Mouse (Mus musculus) 3134 (cell line): ENCODE measurements at regions not wholly inside any gene's neighbourhood (a gene's known extent, or its start where the extent isn't known, plus 50 kb on each side); places are given as distances from the start of the nearest gene placed in this dataset.

Experiments used
- DNase-seq: peaks from one replicate; pipeline ENCODE4 v3.0.0-alpha.2; 2011; ENCODE audit warnings: low spot score; ENCODE audit not compliant: insufficient read length; ENCODE audit errors: extremely low read depth

- DNase-seq, result no peak
These were observed 539.2 kb upstream of the Mpdz start for GRCm38 (mm10) chr4:81981811-81982210.

GRCm38 (mm10) chr4:81970472-81970871, 527.9 kb upstream of the Mpdz start:
- DNase-seq, result peak; percentile 93

- peak; percentile 26 for DNase-seq
These were observed 527.1 kb upstream of the Mpdz start for GRCm38 (mm10) chr4:81969621-81970115.

- no peak for DNase-seq
These were observed 523.5 kb upstream of the Mpdz start for GRCm38 (mm10) chr4:81966054-81966623.

GRCm38 (mm10) chr4:81963112-81963511, 520.5 kb upstream of the Mpdz start:
- no peak for DNase-seq

GRCm38 (mm10) chr4:81962586-81962985, 520.0 kb upstream of the Mpdz start:
- no peak for DNase-seq

- DNase-seq, result no peak
These were observed 518.2 kb upstream of the Mpdz start for GRCm38 (mm10) chr4:81960552-81961534.

- no peak for DNase-seq
These were observed 514.5 kb upstream of the Mpdz start for GRCm38 (mm10) chr4:81956926-81957694.

- DNase-seq, result peak; percentile 21
These were observed 510.4 kb upstream of the Mpdz start for GRCm38 (mm10) chr4:81953023-81953422.

- DNase-seq, result no peak
These were observed 494.8 kb upstream of the Mpdz start for GRCm38 (mm10) chr4:81937384-81937783.

GRCm38 (mm10) chr4:81930956-81931355, 488.3 kb upstream of the Mpdz start:
- no peak for DNase-seq

- peak; percentile 28 for DNase-seq
These were observed 486.1 kb upstream of the Mpdz start for GRCm38 (mm10) chr4:81928581-81929244.

- no peak for DNase-seq
These were observed 484.6 kb upstream of the Mpdz start for GRCm38 (mm10) chr4:81927176-81927714.

GRCm38 (mm10) chr4:81926662-81927141, 484.1 kb upstream of the Mpdz start:
- peak; percentile 72 for DNase-seq

- no peak for DNase-seq
These were observed 483.0 kb upstream of the Mpdz start for GRCm38 (mm10) chr4:81925611-81926010.

GRCm38 (mm10) chr4:81924120-81924519, 481.5 kb upstream of the Mpdz start:
- no peak for DNase-seq

GRCm38 (mm10) chr4:81922876-81923275, 480.3 kb upstream of the Mpdz start:
- no peak for DNase-seq

GRCm38 (mm10) chr4:81914971-81915370, 472.4 kb upstream of the Mpdz start:
- DNase-seq, result peak; percentile 57

GRCm38 (mm10) chr4:81913296-81913695, 470.7 kb upstream of the Mpdz start:
- no peak for DNase-seq

GRCm38 (mm10) chr4:81912653-81913052, 470.0 kb upstream of the Mpdz start:
- DNase-seq, result no peak
